Mouse (Mus musculus) thymus, adult 2 months (tissue): ENCODE data around the gene Mrpl22.

Experiments
- CTCF ChIP-seq: fragments of 200-500 bp; IDR thresholded peaks from 2 replicates; pipeline ENCODE4 v1.5.1; 2012; ENCODE audit warnings: mild to moderate bottlenecking, control low read depth, low read length, moderate library complexity, borderline replicate concordance; ENCODE audit not compliant: control insufficient read depth, poor library complexity, insufficient read depth; ENCODE audit errors: extremely low read depth
- POLR2A ChIP-seq: fragments of 200-500 bp; IDR thresholded peaks from 2 replicates; pipeline ENCODE4 v1.6.1; 2012; ENCODE audit warnings: mild to moderate bottlenecking, low read length, control low read depth, moderate library complexity; ENCODE audit not compliant: control insufficient read depth, poor library complexity, insufficient read depth; ENCODE audit errors: extremely low read depth

GRCm38 (mm10) chr11:58200226-58200625 is 28.8 kb downstream of the Mrpl22 start:
- TF ChIP-seq CTCF (no peak), POLR2A (no peak)
